Mouse (Mus musculus) ES-E14 (cell line): Measurements from ENCODE around the gene Smpd3.

Experiments
- CHD2 ChIP-seq: IDR thresholded peaks from 2 replicates; pipeline ENCODE4 v1.6.1; 2014; ENCODE audit warnings: mild to moderate bottlenecking, low read depth, low read length, inconsistent platforms
- MAFK ChIP-seq: IDR thresholded peaks from 2 replicates; pipeline ENCODE4 v1.6.1; 2014; ENCODE audit warnings: mild to moderate bottlenecking, low read depth, low read length, inconsistent platforms; ENCODE audit not compliant: insufficient read depth
- ZC3H11A ChIP-seq: IDR thresholded peaks from 2 replicates; pipeline ENCODE4 v1.6.1; 2012; ENCODE audit warnings: low read depth, mild to moderate bottlenecking, inconsistent platforms, low read length, borderline replicate concordance
- ZNF384 ChIP-seq: IDR thresholded peaks from 2 replicates; pipeline ENCODE4 v1.6.1; 2012; ENCODE audit warnings: low read depth, low read length, inconsistent platforms

DNA sequence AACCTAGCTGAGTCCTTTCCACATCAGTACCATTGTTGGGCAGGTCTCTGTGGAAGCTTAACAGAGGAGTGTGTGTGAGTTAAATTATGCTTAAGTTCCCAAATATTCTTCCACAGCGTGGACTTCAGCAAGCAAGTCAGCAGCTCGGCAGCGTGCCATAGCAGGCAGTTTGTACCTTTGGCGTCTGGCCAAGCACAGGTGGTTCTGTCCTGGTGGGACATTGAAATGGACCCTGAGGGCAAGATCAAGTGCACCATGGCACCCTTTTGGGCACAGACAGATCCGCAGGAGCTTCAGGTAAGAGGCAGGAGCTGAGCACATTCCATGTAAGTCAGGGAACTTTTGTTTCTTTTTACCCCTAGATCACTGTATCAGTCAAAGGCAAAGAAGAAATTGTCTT is 100.7 kb downstream of the Smpd3 start:
- TF ChIP-seq ZC3H11A (no peak), ZNF384 (no peak), MAFK (no peak), CHD2 (no peak)
